Mouse (Mus musculus): Measurements from ENCODE around the gene Prim2. TPM values are rescaled to one million over a fixed set of nuclear protein-coding genes. Genes with fewer than 3 reads are reported as not detected.

The Prim2 gene
- total and polyA plus RNA-seq, 3 experiments, result 1.1 to 2.3 (median 2.3) TPM

GRCm38 (mm10) chr1:33483746-33484145 lies 185.8 kb downstream of the Prim2 start:
- Histone ChIP-seq H3K27ac (no peak overlapping the region; the same call in 1 of the 2 replicates), H3K4me3 (no peak overlapping the region), H3K36me3 (ENCODE audit: control insufficient read depth, insufficient read depth, low read length) (no peaks in the 10 kb centered on the region), H3K4me1 (ENCODE audit: control insufficient read depth, insufficient read depth, low read length) (no peaks in the 10 kb centered on the region), H3K27me3 (ENCODE audit: control insufficient read depth, insufficient read depth, low read length) (no peaks in the 10 kb centered on the region), H3K79me2 (replicated peaks; ENCODE audit: control insufficient read depth, insufficient read depth, low read length) (no peaks in the 10 kb centered on the region), H3K9ac (ENCODE audit: low read depth, low read length) (no peak overlapping the region)
- TF ChIP-seq POLR2A (IDR thresholded peaks at IDR 0.05; ENCODE audit: insufficient read depth, low read depth, low read length) (no peak), EP300 (IDR thresholded peaks at IDR 0.05; ENCODE audit: insufficient read depth, low read depth, low read length) (no peak), CTCF (IDR thresholded peaks at IDR 0.05) (no peak)
- WGBS, result 25% methylated on average over 3 of the region's 3 CpGs
- intact Hi-C loops (cut with DNase I), result no loop called here
- DNase-seq, result no peak

- intact Hi-C loops (cut with DNase I), result no loop called here
- H3K4me3 ChIP-seq, result no peak overlapping the region
- H3K9ac ChIP-seq (ENCODE audit: low read depth, low read length), result no peak overlapping the region
- DNase-seq, result no peak
- TF ChIP-seq POLR2A (IDR thresholded peaks at IDR 0.05; ENCODE audit: insufficient read depth, low read depth, low read length) (no peak), EP300 (IDR thresholded peaks at IDR 0.05; ENCODE audit: insufficient read depth, low read depth, low read length) (no peak), CTCF (IDR thresholded peaks at IDR 0.05) (no peak)
- H3K27ac ChIP-seq, result no peak overlapping the region
- H3K27me3 ChIP-seq (ENCODE audit: control insufficient read depth, insufficient read depth, low read length), result no peaks in the 10 kb centered on the region
- no peaks in the 10 kb centered on the region for H3K4me1 ChIP-seq (ENCODE audit: control insufficient read depth, insufficient read depth, low read length)
- no peaks in the 10 kb centered on the region for H3K36me3 ChIP-seq (ENCODE audit: control insufficient read depth, insufficient read depth, low read length)
- 91% methylated on average over 7 of the region's 7 CpGs for WGBS
- H3K79me2 ChIP-seq (replicated peaks; ENCODE audit: control insufficient read depth, insufficient read depth, low read length), result no peaks in the 10 kb centered on the region
Observed at GRCm38 (mm10) chr1:33480382-33480781, 189.2 kb downstream of the Prim2 start.

- H3K79me2 ChIP-seq (replicated peaks; ENCODE audit: control insufficient read depth, insufficient read depth, low read length), result no peaks in the 10 kb centered on the region
- WGBS, result 84% methylated on average over 6 of the region's 6 CpGs
- H3K4me3 ChIP-seq, result no peak overlapping the region
- no peaks in the 10 kb centered on the region for H3K4me1 ChIP-seq (ENCODE audit: control insufficient read depth, insufficient read depth, low read length)
- no peaks in the 10 kb centered on the region for H3K27me3 ChIP-seq (ENCODE audit: control insufficient read depth, insufficient read depth, low read length)
- H3K36me3 ChIP-seq (ENCODE audit: control insufficient read depth, insufficient read depth, low read length), result no peaks in the 10 kb centered on the region
- intact Hi-C loops (cut with DNase I), result no loop called here
- no peak overlapping the region for H3K27ac ChIP-seq
- no peak for DNase-seq
- TF ChIP-seq POLR2A (IDR thresholded peaks at IDR 0.05; ENCODE audit: insufficient read depth, low read depth, low read length) (no peak), CTCF (IDR thresholded peaks at IDR 0.05) (no peak), EP300 (IDR thresholded peaks at IDR 0.05; ENCODE audit: insufficient read depth, low read depth, low read length) (no peak)
- no peak overlapping the region for H3K9ac ChIP-seq (ENCODE audit: low read depth, low read length)
Observed at GRCm38 (mm10) chr1:33471069-33471468, 198.5 kb downstream of the Prim2 start.

GRCm38 (mm10) chr1:33470222-33470621 lies 199.4 kb downstream of the Prim2 start:
- no peak for DNase-seq
- Histone ChIP-seq H3K79me2 (replicated peaks; ENCODE audit: control insufficient read depth, insufficient read depth, low read length) (no peaks in the 10 kb centered on the region), H3K4me1 (ENCODE audit: control insufficient read depth, insufficient read depth, low read length) (no peaks in the 10 kb centered on the region), H3K36me3 (ENCODE audit: control insufficient read depth, insufficient read depth, low read length) (no peaks in the 10 kb centered on the region), H3K4me3 (no peak overlapping the region), H3K9ac (ENCODE audit: low read depth, low read length) (no peak overlapping the region), H3K27me3 (ENCODE audit: control insufficient read depth, insufficient read depth, low read length) (no peaks in the 10 kb centered on the region), H3K27ac (no peak overlapping the region)
- 94% methylated on average over 8 of the region's 8 CpGs for WGBS
- intact Hi-C loops (cut with DNase I), result no loop called here
- no peak for TF ChIP-seq CTCF (IDR thresholded peaks at IDR 0.05)
- TF ChIP-seq POLR2A (IDR thresholded peaks at IDR 0.05; ENCODE audit: insufficient read depth, low read depth, low read length), result no peak
- TF ChIP-seq EP300 (IDR thresholded peaks at IDR 0.05; ENCODE audit: insufficient read depth, low read depth, low read length), result no peak

GRCm38 (mm10) chr1:33464234-33464633 lies 205.4 kb downstream of the Prim2 start:
- WGBS, result 82% methylated on average over 5 of the region's 5 CpGs
- Histone ChIP-seq H3K9ac (ENCODE audit: low read depth, low read length) (no peak overlapping the region), H3K27me3 (ENCODE audit: control insufficient read depth, insufficient read depth, low read length) (no peaks in the 10 kb centered on the region), H3K36me3 (ENCODE audit: control insufficient read depth, insufficient read depth, low read length) (no peaks in the 10 kb centered on the region), H3K4me1 (ENCODE audit: control insufficient read depth, insufficient read depth, low read length) (no peaks in the 10 kb centered on the region), H3K79me2 (replicated peaks; ENCODE audit: control insufficient read depth, insufficient read depth, low read length) (no peaks in the 10 kb centered on the region), H3K27ac (peak overlapping the region; percentile 27; the same call in 1 of the 2 replicates), H3K4me3 (no peak overlapping the region)
- no peak for TF ChIP-seq POLR2A (IDR thresholded peaks at IDR 0.05; ENCODE audit: insufficient read depth, low read depth, low read length)
- TF ChIP-seq EP300 (IDR thresholded peaks at IDR 0.05; ENCODE audit: insufficient read depth, low read depth, low read length), result no peak
- no peak for TF ChIP-seq CTCF (IDR thresholded peaks at IDR 0.05)
- intact Hi-C loops (cut with DNase I), result loop anchor here (10.0 kb wide), 1 partner anchor 171 kb away; no protein-coding TSS in a partner anchor
- DNase-seq, result no peak

GRCm38 (mm10) chr1:33460703-33461102 lies 208.9 kb downstream of the Prim2 start:
- H3K4me1 ChIP-seq (ENCODE audit: control insufficient read depth, insufficient read depth, low read length), result no peaks in the 10 kb centered on the region
- H3K36me3 ChIP-seq (ENCODE audit: control insufficient read depth, insufficient read depth, low read length), result no peaks in the 10 kb centered on the region
- TF ChIP-seq POLR2A (IDR thresholded peaks at IDR 0.05; ENCODE audit: insufficient read depth, low read depth, low read length), result no peak
- TF ChIP-seq CTCF (IDR thresholded peaks at IDR 0.05), result no peak
- TF ChIP-seq EP300 (IDR thresholded peaks at IDR 0.05; ENCODE audit: insufficient read depth, low read depth, low read length), result no peak
- 88% methylated on average over 8 of the region's 8 CpGs for WGBS
- no peaks in the 10 kb centered on the region for H3K79me2 ChIP-seq (replicated peaks; ENCODE audit: control insufficient read depth, insufficient read depth, low read length)
- H3K9ac ChIP-seq (ENCODE audit: low read depth, low read length), result no peak overlapping the region
- no peak for DNase-seq
- no peaks in the 10 kb centered on the region for H3K27me3 ChIP-seq (ENCODE audit: control insufficient read depth, insufficient read depth, low read length)
- no peak overlapping the region for H3K4me3 ChIP-seq
- no peak overlapping the region for H3K27ac ChIP-seq
- intact Hi-C loops (cut with DNase I), result loop anchor here (10.0 kb wide), 1 partner anchor 174 kb away; no protein-coding TSS in a partner anchor

All from heart, adult 2 months (tissue).